Mouse (Mus musculus) midbrain, embryonic 12.5 days (tissue): Measurements from ENCODE around the gene Lrrc3c. TPM values are rescaled to one million over a fixed set of nuclear protein-coding genes. Genes with fewer than 3 reads are reported as not detected.

Experiments
- ATAC-seq: fragments of 200-750 bp; cut with Nextera tagmentation; 2 replicates; pipeline ENCODE4 v1.8.0; 2017; ENCODE audit warnings: low read depth, moderate TSS enrichment, moderate library complexity; ENCODE audit not compliant: low FRiP score
- H3K27ac ChIP-seq: fragments of 300-500 bp; sonication (generic); replicated peaks from 2 replicates; pipeline ENCODE4 v1.5.1; 2016; ENCODE audit warnings: mild to moderate bottlenecking
- H3K27me3 ChIP-seq: fragments of 300-500 bp; sonication (generic); 2 replicates; pipeline ENCODE4 v1.6.1; 2016; ENCODE audit warnings: mild to moderate bottlenecking
- H3K36me3 ChIP-seq: fragments of 300-500 bp; sonication (generic); 2 replicates; pipeline ENCODE4 v1.6.1; 2016
- H3K4me1 ChIP-seq: fragments of 300-500 bp; sonication (generic); 2 replicates; pipeline ENCODE4 v1.6.1; 2016
- H3K4me2 ChIP-seq: fragments of 300-500 bp; sonication (generic); replicated peaks from 2 replicates; pipeline ENCODE4 v1.6.1; 2016; ENCODE audit warnings: mild to moderate bottlenecking, moderate library complexity
- H3K4me3 ChIP-seq: fragments of 300-500 bp; sonication (generic); 2 replicates; pipeline ENCODE4 v1.5.1; 2016; ENCODE audit warnings: mild to moderate bottlenecking
- H3K9ac ChIP-seq: fragments of 300-500 bp; sonication (generic); replicated peaks from 2 replicates; pipeline ENCODE4 v1.6.1; 2016; ENCODE audit warnings: mild to moderate bottlenecking, moderate library complexity
- H3K9me3 ChIP-seq: fragments of 300-500 bp; sonication (generic); 2 replicates; pipeline ENCODE4 v1.6.1; 2016; ENCODE audit warnings: mild to moderate bottlenecking
- WGBS: fragments of 180-500 bp; shearing (Covaris S2); methylation state at CpG from one replicate; pipeline ENCODE4 v1.1.7; 2016; 5-methylcytosine and 5-hydroxymethylcytosine counted together
- polyA plus RNA-seq: library from polyadenylated mRNA; unstranded; fragments of >200 nt; fragmentation: Nextera tagmentation; extraction: Ambion mirVana; gene quantifications from 2 replicates; pipeline ENCODE4 v1.2.1, GENCODE M21; 2016

Gene Lrrc3c
- polyA plus RNA-seq, 1 experiment from 2014 or later, result not detected

GRCm38 (mm10) chr11:98587684-98588546 is 10.2 kb upstream of the Lrrc3c start:
- peaks cover 11% of the 10 kb centered on the region for H3K36me3 ChIP-seq
- H3K27ac ChIP-seq, result peak overlapping the region; percentile 90
- peaks cover 22% of the 10 kb centered on the region; the same call in 1 of the 2 replicates for H3K27me3 ChIP-seq
- H3K4me1 ChIP-seq, result peaks cover 33% of the 10 kb centered on the region
- peak; percentile 31; the same call in 1 of the 2 replicates for ATAC-seq
- peak overlapping the region; percentile 85 for H3K4me2 ChIP-seq
- peak overlapping the region; percentile 91 for H3K4me3 ChIP-seq
- H3K9ac ChIP-seq, result peak overlapping the region; percentile 93
- 6% methylated on average over 20 of the region's 20 CpGs for WGBS
- H3K9me3 ChIP-seq, result no peaks in the 10 kb centered on the region

GRCm38 (mm10) chr11:98588833-98589281 is 9.2 kb upstream of the Lrrc3c start:
- H3K4me1 ChIP-seq, result peaks cover 33% of the 10 kb centered on the region
- no peak overlapping the region for H3K4me2 ChIP-seq
- ATAC-seq, result no peak

GRCm38 (mm10) chr11:98589306-98589705 is 8.8 kb upstream of the Lrrc3c start:
- ATAC-seq, result no peak
- peaks cover 22% of the 10 kb centered on the region; the same call in 1 of the 2 replicates for H3K27me3 ChIP-seq

More at GRCm38 (mm10) chr11:98588833-98589281, 9.2 kb upstream of the Lrrc3c start:
- Histone ChIP-seq H3K9ac (no peak overlapping the region), H3K9me3 (no peaks in the 10 kb centered on the region), H3K36me3 (0 out of 2 replicates have a peak, but pooled peaks cover 3% of the 10 kb centered on the region), H3K27me3 (peaks cover 22% of the 10 kb centered on the region; the same call in 1 of the 2 replicates), H3K27ac (no peak overlapping the region), H3K4me3 (no peak overlapping the region)
- 72% methylated on average over 6 of the region's 6 CpGs for WGBS

GRCm38 (mm10) chr11:98590548-98591445 is 7.3 kb upstream of the Lrrc3c start:
- Histone ChIP-seq H3K9ac (no peak overlapping the region), H3K27me3 (peaks cover 22% of the 10 kb centered on the region; the same call in 1 of the 2 replicates), H3K4me3 (no peak overlapping the region), H3K4me1 (peaks cover 22% of the 10 kb centered on the region), H3K27ac (no peak overlapping the region), H3K36me3 (no peaks in the 10 kb centered on the region), H3K4me2 (no peak overlapping the region), H3K9me3 (no peaks in the 10 kb centered on the region)
- ATAC-seq, result no peak
- 74% methylated on average over 19 of the region's 19 CpGs for WGBS

More at GRCm38 (mm10) chr11:98589306-98589705, 8.8 kb upstream of the Lrrc3c start:
- Histone ChIP-seq H3K4me2 (no peak overlapping the region), H3K27ac (no peak overlapping the region), H3K9ac (no peak overlapping the region), H3K36me3 (no peaks in the 10 kb centered on the region), H3K4me1 (peaks cover 33% of the 10 kb centered on the region), H3K4me3 (no peak overlapping the region), H3K9me3 (no peaks in the 10 kb centered on the region)
- WGBS, result 88% methylated on average over 8 of the region's 8 CpGs

GRCm38 (mm10) chr11:98595021-98595420 is 3.1 kb upstream of the Lrrc3c start:
- Histone ChIP-seq H3K9ac (no peak overlapping the region), H3K4me1 (no peaks in the 10 kb centered on the region), H3K36me3 (no peaks in the 10 kb centered on the region), H3K9me3 (no peaks in the 10 kb centered on the region), H3K27me3 (peaks cover 40% of the 10 kb centered on the region), H3K4me3 (no peak overlapping the region), H3K27ac (no peak overlapping the region), H3K4me2 (no peak overlapping the region)
- 78% methylated on average over 6 of the region's 6 CpGs for WGBS
- ATAC-seq, result no peak

GRCm38 (mm10) chr11:98595473-98595872 is 2.6 kb upstream of the Lrrc3c start:
- no peak for ATAC-seq
- Histone ChIP-seq H3K36me3 (no peaks in the 10 kb centered on the region), H3K9me3 (no peaks in the 10 kb centered on the region), H3K9ac (no peak overlapping the region), H3K4me3 (no peak overlapping the region), H3K4me2 (no peak overlapping the region), H3K4me1 (no peaks in the 10 kb centered on the region), H3K27ac (no peak overlapping the region), H3K27me3 (peaks cover 44% of the 10 kb centered on the region)
- 76% methylated on average over 10 of the region's 10 CpGs for WGBS

- no peaks in the 10 kb centered on the region for H3K4me1 ChIP-seq
- H3K4me2 ChIP-seq, result no peak overlapping the region
- no peaks in the 10 kb centered on the region for H3K9me3 ChIP-seq
- H3K4me3 ChIP-seq, result no peak overlapping the region
- 87% methylated on average over 3 of the region's 3 CpGs for WGBS
- ATAC-seq, result no peak
- peaks cover 49% of the 10 kb centered on the region for H3K27me3 ChIP-seq
- H3K9ac ChIP-seq, result no peak overlapping the region
- H3K36me3 ChIP-seq, result no peaks in the 10 kb centered on the region
- no peak overlapping the region for H3K27ac ChIP-seq
Observed at GRCm38 (mm10) chr11:98595955-98596354, 2.1 kb upstream of the Lrrc3c start.

- H3K27me3 ChIP-seq, result peaks cover 44% of the 10 kb centered on the region
- ATAC-seq, result no peak
- H3K9me3 ChIP-seq, result no peaks in the 10 kb centered on the region
- H3K4me3 ChIP-seq, result no peak overlapping the region
- 42% methylated on average over 5 of the region's 6 CpGs for WGBS
- no peak overlapping the region for H3K27ac ChIP-seq
- no peaks in the 10 kb centered on the region for H3K36me3 ChIP-seq
- peaks cover 5% of the 10 kb centered on the region for H3K4me1 ChIP-seq
- no peak overlapping the region for H3K9ac ChIP-seq
- no peak overlapping the region for H3K4me2 ChIP-seq
Observed at GRCm38 (mm10) chr11:98597363-98597762, 728 bp upstream of the Lrrc3c start.

- no peak overlapping the region for H3K4me2 ChIP-seq
- H3K27ac ChIP-seq, result no peak overlapping the region
- H3K27me3 ChIP-seq, result peaks cover 41% of the 10 kb centered on the region
- 73% methylated on average over 18 of the region's 18 CpGs for WGBS
- no peak overlapping the region for H3K4me3 ChIP-seq
- no peaks in the 10 kb centered on the region for H3K36me3 ChIP-seq
- no peak for ATAC-seq
- H3K4me1 ChIP-seq, result peaks cover 7% of the 10 kb centered on the region
- H3K9me3 ChIP-seq, result no peaks in the 10 kb centered on the region
- no peak overlapping the region for H3K9ac ChIP-seq
Observed at GRCm38 (mm10) chr11:98598851-98599290, 780 bp downstream of the Lrrc3c start.

GRCm38 (mm10) chr11:98599291-98599690 is 1.2 kb downstream of the Lrrc3c start:
- Histone ChIP-seq H3K27ac (no peak overlapping the region), H3K4me3 (no peak overlapping the region), H3K9ac (no peak overlapping the region), H3K4me1 (peaks cover 7% of the 10 kb centered on the region), H3K4me2 (no peak overlapping the region), H3K36me3 (no peaks in the 10 kb centered on the region), H3K9me3 (no peaks in the 10 kb centered on the region), H3K27me3 (peaks cover 41% of the 10 kb centered on the region)
- 44% methylated on average over 18 of the region's 18 CpGs for WGBS
- ATAC-seq, result no peak

- Histone ChIP-seq H3K4me3 (peak overlapping the region; percentile 33), H3K9ac (0 out of 2 replicates have a peak overlapping the region, but pooled peaks have one; percentile 28), H3K4me1 (peaks cover 7% of the 10 kb centered on the region), H3K27ac (no peak overlapping the region), H3K27me3 (peaks cover 55% of the 10 kb centered on the region), H3K9me3 (no peaks in the 10 kb centered on the region), H3K36me3 (no peaks in the 10 kb centered on the region), H3K4me2 (peak overlapping the region; percentile 59)
- ATAC-seq, result peak; percentile 52; the same call in 1 of the 2 replicates
- WGBS, result 2% methylated on average over 20 of the region's 20 CpGs
Observed at GRCm38 (mm10) chr11:98602090-98602690, 4.1 kb downstream of the Lrrc3c start.
